Mouse (Mus musculus) hindbrain, embryonic 12.5 days (tissue): ENCODE data around the gene Kif6. TPM values are rescaled to one million over a fixed set of nuclear protein-coding genes. Genes with fewer than 3 reads are reported as not detected.
A peak's percentile ranks its signal among the peaks of the same experiment; 100 is the strongest.

Experiments
- ATAC-seq: fragments of 200-750 bp; cut with Nextera tagmentation; 2 replicates; pipeline ENCODE4 v1.8.0; 2017; ENCODE audit warnings: moderate TSS enrichment; ENCODE audit not compliant: low FRiP score
- H3K27ac ChIP-seq: fragments of 300-500 bp; sonication (generic); 2 replicates; pipeline ENCODE4 v1.5.1; 2016; ENCODE audit warnings: mild to moderate bottlenecking
- H3K27me3 ChIP-seq: fragments of 300-500 bp; sonication (generic); 2 replicates; pipeline ENCODE4 v1.6.1; 2016; ENCODE audit warnings: mild to moderate bottlenecking
- H3K36me3 ChIP-seq: fragments of 300-500 bp; sonication (generic); 2 replicates; pipeline ENCODE4 v1.6.1; 2016; ENCODE audit warnings: mild to moderate bottlenecking
- H3K4me1 ChIP-seq: fragments of 300-500 bp; sonication (generic); 2 replicates; pipeline ENCODE4 v1.6.1; 2016
- H3K4me2 ChIP-seq: fragments of 300-500 bp; sonication (generic); replicated peaks from 2 replicates; pipeline ENCODE4 v1.6.1; 2016; ENCODE audit warnings: mild to moderate bottlenecking
- H3K4me3 ChIP-seq: fragments of 300-500 bp; sonication (generic); 2 replicates; pipeline ENCODE4 v1.5.1; 2016; ENCODE audit warnings: mild to moderate bottlenecking
- H3K9ac ChIP-seq: fragments of 300-500 bp; sonication (generic); 2 replicates; pipeline ENCODE4 v1.6.1; 2016; ENCODE audit warnings: mild to moderate bottlenecking, moderate library complexity
- H3K9me3 ChIP-seq: fragments of 300-500 bp; sonication (generic); replicated peaks from 2 replicates; pipeline ENCODE4 v1.6.1; 2016; ENCODE audit warnings: mild to moderate bottlenecking
- WGBS: fragments of 180-500 bp; shearing (Covaris S2); methylation state at CpG from one replicate; pipeline ENCODE4 v1.1.7; 2016; 5-methylcytosine and 5-hydroxymethylcytosine counted together
- polyA plus RNA-seq: library from polyadenylated mRNA; unstranded; fragments of >200 nt; fragmentation: Nextera tagmentation; extraction: Ambion mirVana; gene quantifications from 2 replicates; pipeline ENCODE4 v1.2.1, GENCODE M21; 2016

Gene Kif6
- polyA plus RNA-seq, 1 experiment from 2014 or later: 3.2 TPM

- no peak for ATAC-seq
- WGBS: 79% methylated on average over 3 of the region's 3 CpGs
- no peaks in the 10 kb centered on the region for H3K9me3 ChIP-seq
- no peak overlapping the region for H3K4me3 ChIP-seq
- H3K27ac ChIP-seq: no peak overlapping the region
- no peak overlapping the region for H3K4me2 ChIP-seq
- no peaks in the 10 kb centered on the region for H3K27me3 ChIP-seq
- H3K36me3 ChIP-seq: no peaks in the 10 kb centered on the region
- H3K9ac ChIP-seq: no peak overlapping the region
- no peaks in the 10 kb centered on the region for H3K4me1 ChIP-seq
Observed at GRCm38 (mm10) chr17:49779576-49779975, 164.6 kb downstream of the Kif6 start.

GRCm38 (mm10) chr17:49785851-49786250 is 170.9 kb downstream of the Kif6 start:
- 92% methylated on average over 5 of the region's 5 CpGs for WGBS
- H3K27me3 ChIP-seq: no peaks in the 10 kb centered on the region
- H3K9me3 ChIP-seq: no peaks in the 10 kb centered on the region
- no peaks in the 10 kb centered on the region for H3K36me3 ChIP-seq
- H3K9ac ChIP-seq: no peak overlapping the region
- no peak for ATAC-seq
- H3K4me2 ChIP-seq: no peak overlapping the region
- no peaks in the 10 kb centered on the region for H3K4me1 ChIP-seq
- no peak overlapping the region for H3K4me3 ChIP-seq
- no peak overlapping the region for H3K27ac ChIP-seq

GRCm38 (mm10) chr17:49787351-49787750 is 172.4 kb downstream of the Kif6 start:
- Histone ChIP-seq H3K36me3 (no peaks in the 10 kb centered on the region), H3K9me3 (no peaks in the 10 kb centered on the region), H3K4me1 (no peaks in the 10 kb centered on the region), H3K4me3 (no peak overlapping the region), H3K27me3 (no peaks in the 10 kb centered on the region), H3K4me2 (no peak overlapping the region), H3K9ac (no peak overlapping the region), H3K27ac (no peak overlapping the region)
- 53% methylated on average over 9 of the region's 9 CpGs for WGBS
- ATAC-seq: no peak

GRCm38 (mm10) chr17:49788187-49788974 is 173.4 kb downstream of the Kif6 start:
- H3K36me3 ChIP-seq: no peaks in the 10 kb centered on the region
- ATAC-seq: peak; percentile 54; the same call in 1 of the 2 replicates
- 62% methylated on average over 7 of the region's 7 CpGs for WGBS

GRCm38 (mm10) chr17:49791546-49791945 is 176.6 kb downstream of the Kif6 start:
- Histone ChIP-seq H3K4me2 (no peak overlapping the region), H3K9ac (no peak overlapping the region), H3K27ac (no peak overlapping the region), H3K36me3 (no peaks in the 10 kb centered on the region), H3K4me3 (no peak overlapping the region), H3K4me1 (no peaks in the 10 kb centered on the region), H3K27me3 (no peaks in the 10 kb centered on the region), H3K9me3 (no peaks in the 10 kb centered on the region)
- no peak for ATAC-seq
- WGBS: 95% methylated on average over 5 of the region's 5 CpGs

More at GRCm38 (mm10) chr17:49788187-49788974, 173.4 kb downstream of the Kif6 start:
- Histone ChIP-seq H3K4me3 (no peak overlapping the region), H3K4me1 (no peaks in the 10 kb centered on the region), H3K27ac (no peak overlapping the region), H3K27me3 (no peaks in the 10 kb centered on the region), H3K9me3 (no peaks in the 10 kb centered on the region), H3K9ac (no peak overlapping the region), H3K4me2 (no peak overlapping the region)

- Histone ChIP-seq H3K9me3 (no peaks in the 10 kb centered on the region), H3K9ac (no peak overlapping the region), H3K4me3 (no peak overlapping the region), H3K4me1 (no peaks in the 10 kb centered on the region), H3K27me3 (no peaks in the 10 kb centered on the region), H3K4me2 (no peak overlapping the region), H3K36me3 (no peaks in the 10 kb centered on the region), H3K27ac (no peak overlapping the region)
- WGBS: 90% methylated on average over 10 of the region's 10 CpGs
- no peak for ATAC-seq
Observed at GRCm38 (mm10) chr17:49792217-49792743, 177.3 kb downstream of the Kif6 start.

GRCm38 (mm10) chr17:49792946-49793345 is 178.0 kb downstream of the Kif6 start:
- H3K4me3 ChIP-seq: no peak overlapping the region
- WGBS: 88% methylated on average over 1 of the region's 1 CpGs
- no peak for ATAC-seq

GRCm38 (mm10) chr17:49793965-49794364 is 179.0 kb downstream of the Kif6 start:
- Histone ChIP-seq H3K27me3 (no peaks in the 10 kb centered on the region), H3K36me3 (no peaks in the 10 kb centered on the region), H3K4me3 (no peak overlapping the region), H3K9ac (no peak overlapping the region), H3K4me1 (no peaks in the 10 kb centered on the region), H3K4me2 (no peak overlapping the region), H3K27ac (no peak overlapping the region), H3K9me3 (no peaks in the 10 kb centered on the region)
- ATAC-seq: no peak
- 89% methylated on average over 3 of the region's 3 CpGs for WGBS

More at GRCm38 (mm10) chr17:49792946-49793345, 178.0 kb downstream of the Kif6 start:
- Histone ChIP-seq H3K9me3 (no peaks in the 10 kb centered on the region), H3K9ac (no peak overlapping the region), H3K36me3 (no peaks in the 10 kb centered on the region), H3K27ac (no peak overlapping the region), H3K27me3 (no peaks in the 10 kb centered on the region), H3K4me2 (no peak overlapping the region), H3K4me1 (no peaks in the 10 kb centered on the region)

- Histone ChIP-seq H3K9me3 (no peaks in the 10 kb centered on the region), H3K27ac (no peak overlapping the region), H3K4me1 (no peaks in the 10 kb centered on the region), H3K27me3 (no peaks in the 10 kb centered on the region), H3K36me3 (no peaks in the 10 kb centered on the region), H3K9ac (no peak overlapping the region), H3K4me3 (no peak overlapping the region), H3K4me2 (no peak overlapping the region)
- ATAC-seq: no peak
- WGBS: 88% methylated on average over 3 of the region's 3 CpGs
Observed at GRCm38 (mm10) chr17:49795241-49795640, 180.3 kb downstream of the Kif6 start.

GRCm38 (mm10) chr17:49796116-49796515 is 181.2 kb downstream of the Kif6 start:
- H3K4me2 ChIP-seq: no peak overlapping the region
- H3K27me3 ChIP-seq: no peaks in the 10 kb centered on the region
- 81% methylated on average over 3 of the region's 3 CpGs for WGBS
- no peak overlapping the region for H3K9ac ChIP-seq
- H3K4me3 ChIP-seq: no peak overlapping the region
- no peaks in the 10 kb centered on the region for H3K36me3 ChIP-seq
- H3K9me3 ChIP-seq: no peaks in the 10 kb centered on the region
- H3K27ac ChIP-seq: no peak overlapping the region
- no peak for ATAC-seq
- no peaks in the 10 kb centered on the region for H3K4me1 ChIP-seq

- no peak for ATAC-seq
- H3K27me3 ChIP-seq: no peaks in the 10 kb centered on the region
- WGBS: 79% methylated on average over 5 of the region's 5 CpGs
Observed at GRCm38 (mm10) chr17:49799168-49799567, 184.2 kb downstream of the Kif6 start.

GRCm38 (mm10) chr17:49800157-49800556 is 185.2 kb downstream of the Kif6 start:
- no peak overlapping the region for H3K4me3 ChIP-seq
- no peak overlapping the region for H3K27ac ChIP-seq
- H3K27me3 ChIP-seq: no peaks in the 10 kb centered on the region
- ATAC-seq: no peak
- no peaks in the 10 kb centered on the region for H3K36me3 ChIP-seq
- H3K9ac ChIP-seq: no peak overlapping the region
- no peaks in the 10 kb centered on the region for H3K9me3 ChIP-seq
- no peaks in the 10 kb centered on the region for H3K4me1 ChIP-seq
- H3K4me2 ChIP-seq: no peak overlapping the region
- WGBS: 74% methylated on average over 2 of the region's 2 CpGs

More at GRCm38 (mm10) chr17:49799168-49799567, 184.2 kb downstream of the Kif6 start:
- no peak overlapping the region for H3K27ac ChIP-seq
- no peak overlapping the region for H3K4me3 ChIP-seq
- H3K4me1 ChIP-seq: no peaks in the 10 kb centered on the region
- H3K4me2 ChIP-seq: no peak overlapping the region
- no peak overlapping the region for H3K9ac ChIP-seq
- no peaks in the 10 kb centered on the region for H3K36me3 ChIP-seq
- H3K9me3 ChIP-seq: no peaks in the 10 kb centered on the region

GRCm38 (mm10) chr17:49807461-49807860 is 192.5 kb downstream of the Kif6 start:
- H3K4me2 ChIP-seq: no peak overlapping the region
- no peaks in the 10 kb centered on the region for H3K27me3 ChIP-seq
- no peak overlapping the region for H3K4me3 ChIP-seq
- H3K4me1 ChIP-seq: peaks cover 5% of the 10 kb centered on the region; the same call in 1 of the 2 replicates
- WGBS: 65% methylated on average over 4 of the region's 4 CpGs
- H3K27ac ChIP-seq: no peak overlapping the region
- no peak overlapping the region for H3K9ac ChIP-seq
- H3K9me3 ChIP-seq: no peaks in the 10 kb centered on the region
- ATAC-seq: no peak
- H3K36me3 ChIP-seq: no peaks in the 10 kb centered on the region
